Mouse (Mus musculus): Measurements from ENCODE around the gene Pttg1ip. TPM values are rescaled to one million over a fixed set of nuclear protein-coding genes. Genes with fewer than 3 reads are reported as not detected.
A peak's percentile ranks its signal among the peaks of the same experiment; 100 is the strongest.

The Pttg1ip gene
- total RNA-seq, 2 experiments from 2014 or later = 26.6 to 30.1 TPM

GRCm38 (mm10) chr10:77605368-77605767 lies 23.8 kb downstream of the Pttg1ip start:
- intact Hi-C loops (cut with DNase I) = no loop called here

GRCm38 (mm10) chr10:77605908-77606826 lies 24.6 kb downstream of the Pttg1ip start, which contains the start of the genes Sumo3 and Gm49325:
Gene Sumo3, plus strand, starts transcription at chr10:77606097.
Gene Gm49325, plus strand, starts transcription at chr10:77606197.
- peak; percentile 97 to 98 for DNase-seq
- intact Hi-C loops (cut with DNase I) = no loop called here

More at GRCm38 (mm10) chr10:77605368-77605767, 23.8 kb downstream of the Pttg1ip start:
- no peak for DNase-seq

- DNase-seq = no peak
- intact Hi-C loops (cut with DNase I) = no loop called here
Measured at GRCm38 (mm10) chr10:77606855-77607254, 25.3 kb downstream of the Pttg1ip start.

- intact Hi-C loops (cut with DNase I) = no loop called here
- DNase-seq = no peak
Measured at GRCm38 (mm10) chr10:77607441-77607840, 25.9 kb downstream of the Pttg1ip start.

GRCm38 (mm10) chr10:77608589-77608988 lies 27.1 kb downstream of the Pttg1ip start:
- DNase-seq = no peak
- intact Hi-C loops (cut with DNase I) = no loop called here

- no peak for DNase-seq
- intact Hi-C loops (cut with DNase I) = no loop called here
Measured at GRCm38 (mm10) chr10:77610221-77610961, 28.9 kb downstream of the Pttg1ip start.

- intact Hi-C loops (cut with DNase I) = no loop called here
- peak in 1 of 2 experiments; percentile 37 for DNase-seq
Measured at GRCm38 (mm10) chr10:77613409-77613808, 31.9 kb downstream of the Pttg1ip start.

GRCm38 (mm10) chr10:77615647-77616046 lies 34.1 kb downstream of the Pttg1ip start:
- intact Hi-C loops (cut with DNase I) = no loop called here
- no peak for DNase-seq

- DNase-seq = no peak
- intact Hi-C loops (cut with DNase I) = no loop called here
Measured at GRCm38 (mm10) chr10:77616166-77616565, 34.6 kb downstream of the Pttg1ip start.

GRCm38 (mm10) chr10:77616926-77617325 lies 35.4 kb downstream of the Pttg1ip start:
- DNase-seq = no peak
- intact Hi-C loops (cut with DNase I) = no loop called here

- DNase-seq = no peak
- intact Hi-C loops (cut with DNase I) = no loop called here
Measured at GRCm38 (mm10) chr10:77621546-77621945, 40.0 kb downstream of the Pttg1ip start.

- DNase-seq = peak; percentile 93
- intact Hi-C loops (cut with DNase I) = loop anchor here (2.0 kb wide), 1 partner anchor 38 kb away; no protein-coding TSS in a partner anchor
Measured at GRCm38 (mm10) chr10:77622055-77622988, 40.8 kb downstream of the Pttg1ip start, which contains the start of gene Ube2g2. Gene Ube2g2, plus strand, starts transcription at chr10:77622275.

- intact Hi-C loops (cut with DNase I) = loop anchor here (2.0 kb wide), 1 partner anchor 38 kb away; no protein-coding TSS in a partner anchor
Measured at GRCm38 (mm10) chr10:77623069-77623492, 41.6 kb downstream of the Pttg1ip start.

GRCm38 (mm10) chr10:77623639-77624400 lies 42.3 kb downstream of the Pttg1ip start:
- no peak for DNase-seq
- intact Hi-C loops (cut with DNase I) = loop anchor here (2.0 kb wide), 1 partner anchor 39 kb away; no protein-coding TSS in a partner anchor

More at GRCm38 (mm10) chr10:77623069-77623492, 41.6 kb downstream of the Pttg1ip start:
- peak; percentile 53 to 68 for DNase-seq

- peak in 1 of 2 experiments; percentile 72 for DNase-seq
- intact Hi-C loops (cut with DNase I) = no loop called here
Measured at GRCm38 (mm10) chr10:77624570-77624995, 43.1 kb downstream of the Pttg1ip start.

GRCm38 (mm10) chr10:77626036-77626435 lies 44.5 kb downstream of the Pttg1ip start:
- DNase-seq = no peak
- intact Hi-C loops (cut with DNase I) = loop anchor here (2.0 to 5.0 kb wide), 2 partner anchors 251 to 291 kb away; no protein-coding TSS in a partner anchor

- intact Hi-C loops (cut with DNase I) = loop anchor here (2.0 to 5.0 kb wide), 2 partner anchors 251 to 290 kb away; no protein-coding TSS in a partner anchor
- DNase-seq = no peak
Measured at GRCm38 (mm10) chr10:77626591-77626990, 45.1 kb downstream of the Pttg1ip start.

- peak; percentile 78 to 81 for DNase-seq
- intact Hi-C loops (cut with DNase I) = loop anchor here (2.0 to 5.0 kb wide), 2 partner anchors 250 to 289 kb away; no protein-coding TSS in a partner anchor
Measured at GRCm38 (mm10) chr10:77627497-77627896, 46.0 kb downstream of the Pttg1ip start.
